Mouse (Mus musculus) midbrain, postnatal 0 days (tissue): Measurements from ENCODE around the gene Gm28038. TPM values are rescaled to one million over a fixed set of nuclear protein-coding genes. Genes with fewer than 3 reads are reported as not detected.
A peak's percentile ranks its signal among the peaks of the same experiment; 100 is the strongest.

Experiments used
- ATAC-seq: fragments of 200-750 bp; cut with Nextera tagmentation; 2 replicates; pipeline ENCODE4 v1.8.0; 2017; ENCODE audit warnings: moderate number of reproducible peaks, mild to moderate bottlenecking, moderate TSS enrichment, moderate library complexity; ENCODE audit not compliant: low FRiP score
- DNase-seq: peaks from one replicate; pipeline ENCODE4 v3.0.0-alpha.2; 2015; ENCODE audit warnings: low spot score
- H3K27ac ChIP-seq: fragments of 300-500 bp; sonication (generic); 2 replicates; pipeline ENCODE4 v1.5.1; 2014; ENCODE audit warnings: low read depth, mild to moderate bottlenecking, low read length, mixed read lengths
- H3K27me3 ChIP-seq: fragments of 300-500 bp; sonication (generic); 2 replicates; pipeline ENCODE4 v1.6.1; 2014; ENCODE audit warnings: low read length, control low read depth, mixed read lengths; ENCODE audit not compliant: insufficient read depth
- H3K36me3 ChIP-seq: fragments of 300-500 bp; sonication (generic); 2 replicates; pipeline ENCODE4 v1.6.1; 2014; ENCODE audit warnings: low read length, control low read depth, mixed read lengths; ENCODE audit not compliant: insufficient read depth
- H3K4me1 ChIP-seq: fragments of 300-500 bp; sonication (generic); 2 replicates; pipeline ENCODE4 v1.6.1; 2014; ENCODE audit warnings: mild to moderate bottlenecking, control low read depth, antibody characterized with exemption, low read length, mixed read lengths; ENCODE audit not compliant: insufficient read depth
- H3K4me2 ChIP-seq: fragments of 300-500 bp; sonication (generic); 2 replicates; pipeline ENCODE4 v1.6.1; 2014; ENCODE audit warnings: low read depth, mild to moderate bottlenecking, low read length, mixed read lengths; ENCODE audit not compliant: poor library complexity, severe bottlenecking
- H3K4me3 ChIP-seq: fragments of 300-500 bp; sonication (generic); 2 replicates; pipeline ENCODE4 v1.5.1; 2014; ENCODE audit warnings: low read depth, mild to moderate bottlenecking, low read length, moderate library complexity
- H3K9ac ChIP-seq: fragments of 300-500 bp; sonication (generic); replicated peaks from 2 replicates; pipeline ENCODE4 v1.6.1; 2014; ENCODE audit warnings: mild to moderate bottlenecking, low read length, moderate library complexity, mixed read lengths; ENCODE audit not compliant: poor library complexity, severe bottlenecking
- H3K9me3 ChIP-seq: fragments of 300-500 bp; sonication (generic); 2 replicates; pipeline ENCODE4 v1.6.1; 2016; ENCODE audit warnings: low read length, control low read depth
- CTCF ChIP-seq: IDR thresholded peaks from 2 replicates; pipeline ENCODE4 v1.5.1; 2016; ENCODE audit warnings: antibody characterized with exemption, mild to moderate bottlenecking
- WGBS: fragments of 180-500 bp; shearing (Covaris S2); extraction: QIAGEN DNeasy Blood & Tissue Kit; methylation state at CpG from one replicate; pipeline ENCODE4 v1.1.7; 2014; 5-methylcytosine and 5-hydroxymethylcytosine counted together
- polyA plus RNA-seq: library from polyadenylated mRNA; unstranded; fragments of >200 nt; fragmentation: Nextera tagmentation; extraction: Ambion mirVana; gene quantifications from 2 replicates; pipeline ENCODE4 v1.2.1, GENCODE M21; 2015
- total RNA-seq: library from RNA; depleted of rRNA; stranded (reverse); fragments of >200 nt; gene quantifications from 2 replicates; pipeline ENCODE4 v1.2.3, GENCODE M21; 2014

Gene Gm28038
- total and polyA plus RNA-seq, 2 experiments from 2014 or later, result not detected

GRCm38 (mm10) chr2:30306087-30306486 lies 25.2 kb downstream of the Gm28038 start:
- no peak overlapping the region for H3K9ac ChIP-seq

GRCm38 (mm10) chr2:30309351-30309750 lies 28.5 kb downstream of the Gm28038 start:
- H3K4me3 ChIP-seq, result no peak overlapping the region
- H3K27ac ChIP-seq, result no peak overlapping the region
- H3K4me2 ChIP-seq, result no peak overlapping the region
- no peak for ATAC-seq
- H3K36me3 ChIP-seq, result peaks cover 68% of the 10 kb centered on the region
- H3K4me1 ChIP-seq, result no peaks in the 10 kb centered on the region
- DNase-seq, result no peak
- H3K9me3 ChIP-seq, result no peaks in the 10 kb centered on the region
- no peak overlapping the region for H3K9ac ChIP-seq
- no peaks in the 10 kb centered on the region for H3K27me3 ChIP-seq
- 89% methylated on average over 3 of the region's 3 CpGs for WGBS
- TF ChIP-seq CTCF, result no peak

More at GRCm38 (mm10) chr2:30306087-30306486, 25.2 kb downstream of the Gm28038 start:
- H3K4me3 ChIP-seq, result no peak overlapping the region
- H3K9me3 ChIP-seq, result no peaks in the 10 kb centered on the region
- H3K27ac ChIP-seq, result no peak overlapping the region
- H3K4me1 ChIP-seq, result no peaks in the 10 kb centered on the region
- no peak for TF ChIP-seq CTCF
- H3K27me3 ChIP-seq, result no peaks in the 10 kb centered on the region
- DNase-seq (no peak), ATAC-seq (no peak)
- 97% methylated on average over 7 of the region's 7 CpGs for WGBS
- peaks cover 74% of the 10 kb centered on the region for H3K36me3 ChIP-seq
- H3K4me2 ChIP-seq, result no peak overlapping the region

- peaks cover 64% of the 10 kb centered on the region for H3K36me3 ChIP-seq
- no peak for ATAC-seq
- H3K27me3 ChIP-seq, result no peaks in the 10 kb centered on the region
- H3K4me2 ChIP-seq, result no peak overlapping the region
- H3K9ac ChIP-seq, result no peak overlapping the region
- no peak for TF ChIP-seq CTCF
- 87% methylated on average over 2 of the region's 2 CpGs for WGBS
- no peaks in the 10 kb centered on the region for H3K9me3 ChIP-seq
- no peaks in the 10 kb centered on the region for H3K4me1 ChIP-seq
- H3K4me3 ChIP-seq, result no peak overlapping the region
- no peak overlapping the region for H3K27ac ChIP-seq
- no peak for DNase-seq
Measured at GRCm38 (mm10) chr2:30311481-30311880, 30.6 kb downstream of the Gm28038 start.

- no peak for ATAC-seq
- 93% methylated on average over 4 of the region's 4 CpGs for WGBS
Measured at GRCm38 (mm10) chr2:30316136-30316535, 35.3 kb downstream of the Gm28038 start.

GRCm38 (mm10) chr2:30316955-30317354 lies 36.1 kb downstream of the Gm28038 start:
- no peak overlapping the region for H3K4me3 ChIP-seq
- WGBS, result 95% methylated on average over 5 of the region's 5 CpGs

More at GRCm38 (mm10) chr2:30316136-30316535, 35.3 kb downstream of the Gm28038 start:
- Histone ChIP-seq H3K4me1 (no peaks in the 10 kb centered on the region), H3K27me3 (no peaks in the 10 kb centered on the region), H3K4me2 (no peak overlapping the region), H3K4me3 (no peak overlapping the region), H3K9ac (no peak overlapping the region), H3K27ac (no peak overlapping the region), H3K9me3 (no peaks in the 10 kb centered on the region), H3K36me3 (peaks cover 63% of the 10 kb centered on the region)
- TF ChIP-seq CTCF, result peak; percentile 37; the same call in 1 of the 2 replicates
- no peak for DNase-seq

GRCm38 (mm10) chr2:30319260-30319659 lies 38.4 kb downstream of the Gm28038 start:
- 88% methylated on average over 4 of the region's 4 CpGs for WGBS
- H3K36me3 ChIP-seq, result peaks cover 72% of the 10 kb centered on the region
- no peaks in the 10 kb centered on the region for H3K27me3 ChIP-seq

More at GRCm38 (mm10) chr2:30316955-30317354, 36.1 kb downstream of the Gm28038 start:
- H3K27me3 ChIP-seq, result no peaks in the 10 kb centered on the region
- ATAC-seq (no peak), DNase-seq (no peak)
- H3K36me3 ChIP-seq, result peaks cover 65% of the 10 kb centered on the region
- no peak overlapping the region for H3K4me2 ChIP-seq
- H3K9ac ChIP-seq, result no peak overlapping the region
- TF ChIP-seq CTCF, result no peak
- H3K4me1 ChIP-seq, result no peaks in the 10 kb centered on the region
- no peak overlapping the region for H3K27ac ChIP-seq
- no peaks in the 10 kb centered on the region for H3K9me3 ChIP-seq

More at GRCm38 (mm10) chr2:30319260-30319659, 38.4 kb downstream of the Gm28038 start:
- TF ChIP-seq CTCF, result no peak
- ATAC-seq (no peak), DNase-seq (no peak)
- Histone ChIP-seq H3K4me3 (no peak overlapping the region), H3K4me2 (no peak overlapping the region), H3K9me3 (no peaks in the 10 kb centered on the region), H3K4me1 (no peaks in the 10 kb centered on the region), H3K27ac (no peak overlapping the region), H3K9ac (no peak overlapping the region)
